Mouse (Mus musculus) NIH3T3 (cell line): ENCODE measurements at regions not wholly inside any gene's neighbourhood (a gene's known extent, or its start where the extent isn't known, plus 50 kb on each side); places are given as distances from the start of the nearest gene placed in this dataset.

Experiments
- DNase-seq: peaks from one replicate; pipeline ENCODE4 v3.0.0-alpha.2; 2012; ENCODE audit warnings: low read depth

DNA sequence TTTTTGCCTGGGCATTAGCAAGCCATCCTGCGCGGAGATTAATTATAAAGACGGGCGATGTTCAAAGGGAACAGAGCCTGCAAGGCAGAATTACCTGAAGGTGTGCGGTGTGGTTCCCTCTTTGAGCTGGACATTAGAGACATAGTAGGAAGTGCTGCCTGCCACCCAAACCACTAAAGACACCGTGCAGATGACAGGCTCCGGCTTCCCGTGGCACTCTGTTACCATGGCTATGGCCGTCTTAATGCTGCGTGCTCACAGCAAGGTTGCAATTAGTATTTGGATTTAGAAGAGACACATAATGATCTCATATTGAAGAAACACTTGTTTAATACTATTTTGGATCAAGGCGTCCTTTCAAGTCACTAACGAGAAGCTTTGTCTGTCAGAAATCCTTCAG is 95.0 kb upstream of the Sox5 start:
- DNase-seq = no peak

DNA sequence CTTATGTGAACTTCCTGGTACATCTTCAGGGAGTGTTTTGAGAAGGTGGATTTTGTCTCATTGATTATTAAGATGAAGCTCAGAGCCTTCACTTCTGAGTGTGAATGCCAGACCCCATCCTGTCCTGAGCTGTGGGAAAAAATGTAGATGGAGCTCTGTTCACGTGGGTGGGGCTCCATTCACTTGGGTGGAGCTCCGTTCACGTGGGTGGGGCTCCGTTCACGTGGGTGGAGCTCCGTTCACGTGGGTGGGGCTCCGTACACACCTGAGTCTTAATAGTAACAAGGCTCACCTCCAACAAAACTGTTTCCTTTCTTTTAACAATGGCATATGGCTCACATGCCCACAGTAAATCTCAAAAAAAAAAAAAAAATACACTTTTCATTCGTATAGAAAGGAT is 94.1 kb upstream of the Sox5 start:
- no peak for DNase-seq

DNA sequence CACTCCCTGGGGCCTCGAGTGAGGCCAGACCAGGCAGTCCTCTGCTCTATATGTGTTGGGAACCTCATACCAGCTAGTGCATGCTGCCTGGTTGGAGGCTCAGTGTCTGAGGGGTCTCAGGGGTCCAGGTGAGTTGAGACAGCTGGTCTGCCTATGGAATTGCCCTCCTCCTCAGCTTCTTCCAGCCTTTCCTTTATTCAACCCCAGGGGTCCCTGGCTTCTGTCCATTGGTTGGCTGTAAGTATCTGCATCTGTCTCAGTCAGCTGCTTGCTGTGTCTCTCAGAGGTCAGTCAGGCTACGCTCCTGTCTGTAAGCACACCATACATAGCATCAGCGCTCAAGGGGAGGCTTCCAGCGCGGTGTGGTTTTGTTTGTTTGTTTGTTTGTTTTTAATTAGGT is 92.5 kb upstream of the Sox5 start:
- DNase-seq = no peak

DNA sequence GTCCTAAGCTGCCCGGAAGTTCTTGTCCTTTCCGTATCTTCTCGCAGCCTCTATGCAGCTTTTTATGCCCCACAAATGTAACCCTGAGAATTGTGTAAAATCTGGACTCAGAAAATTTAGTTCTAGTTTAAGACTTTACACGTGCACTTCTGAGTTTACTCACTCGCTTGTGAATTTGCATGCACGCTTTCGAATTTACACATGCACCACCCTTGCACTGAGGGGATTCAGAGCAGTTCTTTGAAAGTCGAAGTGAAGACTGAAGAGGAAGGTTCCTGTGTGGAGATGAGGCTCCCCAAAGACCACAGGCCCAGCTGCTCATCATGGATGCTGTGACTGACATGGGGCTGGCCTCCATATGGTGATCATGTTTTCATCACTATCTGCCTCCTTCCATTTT is 89.2 kb upstream of the Sox5 start:
- DNase-seq = no peak

DNA sequence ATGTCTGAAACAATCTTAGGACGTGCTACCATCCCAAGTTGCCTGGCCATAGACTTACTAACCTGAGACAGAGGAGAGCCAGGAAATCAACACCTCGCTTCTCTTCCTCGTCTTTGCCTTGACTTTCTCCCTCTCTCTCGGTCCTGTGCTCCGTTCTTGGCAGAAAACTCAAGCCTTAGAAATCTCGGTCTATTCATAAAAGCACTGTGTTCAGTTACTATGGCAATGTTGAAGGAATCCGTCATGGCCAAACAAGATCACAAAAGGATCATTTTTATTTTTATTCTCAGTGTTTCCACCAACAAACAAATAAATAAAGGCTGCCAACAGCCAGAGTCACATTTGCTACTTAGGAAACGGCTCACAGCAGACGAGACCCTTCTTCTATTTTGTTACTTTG is 85.6 kb upstream of the Sox5 start:
- no peak for DNase-seq

DNA sequence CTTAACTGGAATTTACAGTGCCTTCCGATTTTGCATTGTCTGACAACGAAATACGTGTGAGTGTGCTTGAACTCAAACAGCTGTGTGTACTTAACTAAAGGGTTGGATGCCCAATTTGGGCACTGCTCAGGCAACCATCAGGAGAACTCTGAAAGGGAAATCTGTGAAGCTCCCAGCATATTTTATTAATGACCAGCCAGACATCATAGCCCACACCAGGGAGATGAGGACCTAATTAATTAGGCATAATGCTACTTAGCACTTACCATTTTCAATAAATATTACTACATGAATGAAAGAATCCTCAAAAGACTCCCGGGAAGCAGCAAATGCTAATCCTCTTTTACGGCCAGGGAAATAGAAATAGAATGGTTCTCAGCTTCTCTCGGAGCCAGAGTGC is 82.2 kb upstream of the Sox5 start:
- DNase-seq = no peak

DNA sequence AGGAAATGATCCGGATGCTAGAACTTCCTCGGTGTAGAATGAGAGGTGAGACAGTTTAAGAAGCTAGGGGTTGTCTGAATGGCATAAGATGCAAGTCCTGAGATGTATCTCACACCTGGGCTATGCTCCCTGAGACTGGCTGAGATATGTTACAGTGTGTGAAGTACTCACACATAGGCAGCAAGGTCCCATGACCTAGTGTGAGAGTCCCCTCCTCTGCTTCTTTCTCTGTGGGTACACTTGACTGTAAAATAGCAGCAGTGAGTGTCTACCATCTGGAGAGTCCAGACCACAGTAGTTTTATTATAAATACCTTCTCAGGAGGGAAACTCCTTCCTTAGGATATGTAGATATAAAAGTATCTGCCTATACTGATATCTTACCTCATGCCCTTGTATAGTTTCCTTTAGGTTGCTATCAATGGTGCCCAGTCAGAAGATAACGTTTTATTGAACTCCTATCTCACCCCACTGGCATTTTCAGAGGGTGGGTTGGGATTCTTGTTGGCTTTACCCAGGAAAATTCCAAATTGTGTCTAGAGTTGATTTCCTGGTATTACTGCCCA is 81.7 kb upstream of the Sox5 start:
- DNase-seq = no peak

DNA sequence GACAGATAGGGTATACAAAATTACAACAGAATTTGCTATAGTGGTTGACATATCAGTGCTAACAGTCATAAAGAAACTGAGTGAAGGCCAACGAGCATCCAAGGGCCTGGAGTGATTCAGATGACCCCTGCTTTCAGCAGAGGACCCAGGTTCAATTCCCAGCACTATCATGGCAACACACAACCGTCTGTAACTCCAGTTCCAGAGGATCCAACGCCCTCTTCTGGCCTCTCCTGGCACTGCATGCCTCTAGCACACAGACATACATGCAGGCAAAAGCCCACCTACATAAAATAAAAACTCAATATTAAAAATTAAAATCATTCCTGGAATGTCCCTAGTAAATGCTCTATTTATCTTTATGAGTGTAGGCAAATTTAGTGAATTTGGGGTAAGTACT is 59.7 kb upstream of the Sox5 start:
- no peak for DNase-seq

DNA sequence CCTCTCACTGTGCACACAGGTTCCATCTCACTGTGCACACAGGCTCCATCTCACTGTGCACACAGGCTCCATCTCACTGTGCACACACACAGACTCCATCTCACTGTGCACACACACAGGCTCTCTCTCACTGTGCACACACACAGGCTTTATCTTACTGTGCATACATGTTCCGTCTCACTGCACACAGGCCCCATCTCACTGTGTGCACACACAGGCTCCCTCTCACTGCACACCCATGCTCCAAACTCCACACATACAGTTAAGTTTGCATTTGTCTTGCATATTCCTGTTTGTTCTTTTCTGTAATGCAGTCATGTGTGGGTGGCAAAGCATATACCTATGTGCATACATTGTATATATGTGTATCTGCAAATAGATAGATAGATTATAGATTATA is 57.6 kb upstream of the Sox5 start:
- DNase-seq = no peak

DNA sequence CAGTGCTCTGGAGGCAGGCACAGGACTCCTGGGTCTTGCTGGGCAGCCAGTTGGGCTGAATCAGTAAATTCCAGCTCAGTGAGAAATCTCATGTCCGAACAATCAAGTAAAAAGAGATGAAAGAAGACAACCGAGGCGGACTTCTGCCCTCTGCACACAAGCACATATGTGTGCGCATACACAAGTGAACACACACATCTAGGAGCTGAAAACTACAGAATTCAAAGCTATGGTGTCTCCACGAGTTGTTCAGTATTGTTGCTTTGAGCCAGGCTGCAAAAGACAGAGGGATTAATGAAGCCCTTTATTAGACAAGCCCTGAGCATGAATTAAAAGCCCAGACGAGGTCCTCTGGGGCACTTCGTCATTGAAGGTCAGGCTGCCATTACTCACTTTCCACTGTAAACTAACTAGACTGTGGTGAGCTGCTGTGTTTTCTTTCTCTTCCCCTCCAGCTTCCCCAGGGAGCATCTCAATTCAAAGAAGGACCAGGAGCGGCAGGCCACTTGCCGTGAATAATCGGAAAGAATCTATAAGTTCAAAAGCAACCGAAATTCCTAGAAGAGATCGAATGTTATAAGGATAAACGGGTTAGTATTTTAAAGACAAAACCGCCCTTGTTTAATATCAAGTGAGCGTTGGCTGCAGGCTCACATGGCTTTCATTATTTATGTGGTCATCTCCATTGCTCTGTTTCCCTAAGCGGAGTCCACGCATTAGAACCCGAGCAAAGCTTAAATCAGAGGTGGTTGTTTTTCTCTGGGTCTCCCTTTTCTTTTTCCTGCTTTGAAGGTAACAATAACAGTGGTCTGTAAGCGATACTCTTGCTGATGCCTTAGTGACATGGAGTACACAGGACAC is 52.8 kb upstream of the Sox5 start:
- DNase-seq = peak; percentile 61
